Mouse (Mus musculus) CH12.LX (cell line): Measurements from ENCODE around the gene Zgrf1.

Source experiments
- BHLHE40 ChIP-seq: IDR thresholded peaks from 2 replicates; pipeline ENCODE4 v1.6.1; 2011; ENCODE audit warnings: mild to moderate bottlenecking, low read depth, low read length, improper control_type of control experiment
- CTCF ChIP-seq, 2 experiments: IDR thresholded peaks in 1 of 2; conservative IDR thresholded peaks in 1 of 2; 2 replicates each; pipeline ENCODE4 v1.5.1; 2011 to 2012; ENCODE audit warnings: low read depth in 2 of 2, low read length in 2 of 2, improper control_type of control experiment in 1 of 2, inconsistent platforms in 1 of 2, mild to moderate bottlenecking in 1 of 2, moderate library complexity in 1 of 2
- EP300 ChIP-seq: IDR thresholded peaks from 2 replicates; pipeline ENCODE4 v1.6.1; 2011; ENCODE audit warnings: low read length, improper control_type of control experiment
- GABPA ChIP-seq: IDR thresholded peaks from 2 replicates; pipeline ENCODE4 v1.6.1; 2012; ENCODE audit warnings: low read depth, low read length, improper control_type of control experiment, inconsistent platforms; ENCODE audit not compliant: insufficient replicate concordance
- POLR2A ChIP-seq: IDR thresholded peaks from 2 replicates; pipeline ENCODE4 v1.6.1; 2011; ENCODE audit warnings: low read depth, mild to moderate bottlenecking, improper control_type of control experiment, low read length

DNA sequence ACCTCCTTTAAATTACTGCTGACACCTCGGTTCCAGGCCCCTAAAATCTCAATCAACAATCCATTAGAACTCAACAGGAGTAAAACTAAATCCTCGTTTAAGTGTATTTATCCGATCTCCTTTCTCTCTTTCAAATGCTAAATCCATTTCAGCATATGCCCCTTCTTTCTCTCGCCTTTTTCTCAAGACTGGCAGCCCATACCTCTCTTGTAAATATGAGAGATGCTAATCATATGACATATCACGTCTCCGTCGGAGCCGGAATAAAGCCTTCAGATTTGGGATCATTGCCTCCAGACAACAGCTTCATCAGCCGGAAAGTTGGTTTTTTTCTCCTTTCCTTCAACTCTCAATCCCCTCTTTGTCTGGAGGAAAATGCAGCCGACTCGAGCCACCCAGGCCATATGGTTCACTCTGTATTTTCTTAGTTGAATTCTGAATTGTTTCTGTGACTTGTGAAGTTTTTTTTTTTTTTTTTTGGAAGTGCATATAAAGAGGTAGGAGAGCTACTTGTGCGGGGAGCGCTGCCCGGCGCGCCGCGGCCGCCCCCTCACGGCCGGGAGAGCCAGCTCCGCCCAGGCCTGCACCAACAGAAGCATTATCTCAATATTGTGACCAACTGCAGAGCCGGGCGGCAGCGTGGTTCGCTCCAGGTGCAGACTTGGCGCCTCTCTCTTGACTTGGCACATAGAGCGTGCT is 72.6 kb downstream of the Zgrf1 start:
- TF ChIP-seq EP300 (no peak), POLR2A (no peak), CTCF (conservative IDR thresholded peaks at IDR 0.05 in 1 of 2, IDR thresholded peaks at IDR 0.05 in 1 of 2; ENCODE audit: low read depth in 2 of 2, low read length in 2 of 2) (no peak), BHLHE40 (no peak), GABPA (no peak)
